Mouse (Mus musculus) stomach, postnatal 0 days (tissue): Measurements from ENCODE around the gene Cemip2.

Experiments
- CTCF ChIP-seq: IDR thresholded peaks from 2 replicates; pipeline ENCODE4 v1.5.1; 2016; ENCODE audit warnings: antibody characterized with exemption, low read depth, mild to moderate bottlenecking, moderate library complexity
- EP300 ChIP-seq: optimal IDR thresholded peaks from 2 replicates; pipeline ENCODE3; 2016; ENCODE audit warnings: antibody characterized with exemption

- TF ChIP-seq CTCF (no peak), EP300 (no peak)
Observed at GRCm38 (mm10) chr19:21737446-21737845, 40.7 kb upstream of the Cemip2 start.
